Mouse (Mus musculus) megakaryocyte, embryonic 14.5 days (primary cell): ENCODE data around the gene Sf1.

Experiments
- FLI1 ChIP-seq: IDR thresholded peaks from 2 replicates; pipeline ENCODE4 v1.6.1; 2012; ENCODE audit warnings: low read length, inconsistent platforms, mixed read lengths
- GATA1 ChIP-seq: IDR thresholded peaks from 3 replicates; pipeline ENCODE4 v1.6.1; 2012; ENCODE audit warnings: mixed read lengths, low read length, inconsistent platforms, borderline replicate concordance

- TF ChIP-seq GATA1 (no peak), FLI1 (no peak)
Measured at GRCm38 (mm10) chr19:6333761-6334595, 29.5 kb upstream of the Sf1 start.
